Mouse (Mus musculus) heart, adult 2 months (tissue): ENCODE results near the gene Slit3. TPM values are rescaled to one million over a fixed set of nuclear protein-coding genes. Genes with fewer than 3 reads are reported as not detected.

Source experiments
- DNase-seq, 2 experiments: peaks; one replicate each; pipeline ENCODE4 v3.0.0; 2021
- H3K27ac ChIP-seq: fragments of 200-600 bp; 2 replicates; pipeline ENCODE4 v1.8.1; 2022
- H3K27me3 ChIP-seq: fragments of 200-500 bp; 2 replicates; pipeline ENCODE4 v1.6.1; 2012; ENCODE audit warnings: mild to moderate bottlenecking, low read length, inconsistent platforms, mixed read lengths; ENCODE audit not compliant: control insufficient read depth, insufficient read depth
- H3K36me3 ChIP-seq: fragments of 200-500 bp; 2 replicates; pipeline ENCODE4 v1.6.1; 2012; ENCODE audit warnings: low read length, inconsistent platforms; ENCODE audit not compliant: control insufficient read depth, insufficient read depth
- H3K4me1 ChIP-seq: fragments of 200-500 bp; 2 replicates; pipeline ENCODE4 v1.6.1; 2011; ENCODE audit warnings: low read length; ENCODE audit not compliant: control insufficient read depth, insufficient read depth
- H3K4me3 ChIP-seq: fragments of 200-600 bp; 2 replicates; pipeline ENCODE4 v1.8.1; 2022
- H3K79me2 ChIP-seq: fragments of 200-500 bp; replicated peaks from 2 replicates; pipeline ENCODE4 v1.6.1; 2012; ENCODE audit warnings: mild to moderate bottlenecking, inconsistent platforms, low read length, moderate library complexity, mixed read lengths; ENCODE audit not compliant: control insufficient read depth, insufficient read depth
- H3K9ac ChIP-seq: fragments of 200-500 bp; 2 replicates; pipeline ENCODE4 v1.6.1; 2012; ENCODE audit warnings: low read depth, mild to moderate bottlenecking, control low read depth, inconsistent platforms, low read length, mixed read lengths
- CTCF ChIP-seq: fragments of 200-600 bp; IDR thresholded peaks from 2 replicates; pipeline ENCODE4 v1.8.1; 2022; ENCODE audit warnings: antibody characterized with exemption, mild to moderate bottlenecking, moderate library complexity
- EP300 ChIP-seq: fragments of 200-500 bp; IDR thresholded peaks from 2 replicates; pipeline ENCODE4 v1.6.1; 2011; ENCODE audit warnings: low read depth, low read length, control low read depth; ENCODE audit not compliant: insufficient read depth
- POLR2A ChIP-seq: fragments of 200-500 bp; IDR thresholded peaks from 2 replicates; pipeline ENCODE4 v1.6.1; 2011; ENCODE audit warnings: mild to moderate bottlenecking, low read depth, low read length, control low read depth; ENCODE audit not compliant: insufficient read depth
- WGBS: fragments of 180-500 bp; shearing (Covaris S2); methylation state at CpG from one replicate; pipeline ENCODE4 v1.1.7; 2018; 5-methylcytosine and 5-hydroxymethylcytosine counted together
- intact Hi-C: fragments of 180-260 bp; cut with DNase I; formaldehyde crosslinking; loops from one replicate; pipeline ENCODE4 v1.15.1; 2025
- polyA plus RNA-seq: library from polyadenylated mRNA; depleted of rRNA; stranded (reverse); fragments of >200 nt; gene quantifications from 2 replicates; pipeline ENCODE4 v1.2.3, GENCODE M21; 2012
- total RNA-seq, 2 experiments: library from RNA; stranded (reverse); gene quantifications; 2 replicates each; pipeline ENCODE4 v1.2.3; 2021

Gene Slit3
- total and polyA plus RNA-seq, 3 experiments = 12.3 to 15.8 (median 14.6) TPM

DNA sequence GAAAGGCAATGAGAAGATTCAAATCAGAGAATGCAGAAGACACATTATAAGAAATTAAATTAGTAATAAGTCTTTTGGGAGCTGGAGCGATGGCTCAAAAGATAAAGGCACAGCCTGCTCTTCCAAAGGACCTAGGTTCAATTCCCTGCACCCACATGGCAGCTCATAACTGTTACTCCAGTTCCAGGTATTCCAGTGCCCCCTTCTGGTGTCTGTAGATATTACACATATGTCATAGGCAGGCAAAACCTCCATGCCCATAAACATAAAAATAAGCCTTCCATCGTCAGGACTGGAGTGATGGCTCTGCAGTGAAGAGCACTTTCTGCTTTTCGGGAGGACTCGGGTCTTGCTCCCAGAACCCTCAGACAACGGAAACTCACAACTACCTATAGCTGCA, 583.9 kb downstream of the Slit3 start:
- 94% methylated on average over 5 of the region's 5 CpGs for WGBS
- Histone ChIP-seq H3K4me3 (no peak overlapping the region), H3K9ac (no peak overlapping the region), H3K27me3 (no peaks in the 10 kb centered on the region), H3K36me3 (no peaks in the 10 kb centered on the region), H3K79me2 (no peaks in the 10 kb centered on the region), H3K27ac (no peak overlapping the region), H3K4me1 (no peaks in the 10 kb centered on the region)
- no peak for TF ChIP-seq EP300
- TF ChIP-seq POLR2A = no peak
- 0 out of 2 replicates have a peak, but pooled peaks have one; percentile 5 for TF ChIP-seq CTCF
- intact Hi-C loops = no loop called here
- DNase-seq = no peak

DNA sequence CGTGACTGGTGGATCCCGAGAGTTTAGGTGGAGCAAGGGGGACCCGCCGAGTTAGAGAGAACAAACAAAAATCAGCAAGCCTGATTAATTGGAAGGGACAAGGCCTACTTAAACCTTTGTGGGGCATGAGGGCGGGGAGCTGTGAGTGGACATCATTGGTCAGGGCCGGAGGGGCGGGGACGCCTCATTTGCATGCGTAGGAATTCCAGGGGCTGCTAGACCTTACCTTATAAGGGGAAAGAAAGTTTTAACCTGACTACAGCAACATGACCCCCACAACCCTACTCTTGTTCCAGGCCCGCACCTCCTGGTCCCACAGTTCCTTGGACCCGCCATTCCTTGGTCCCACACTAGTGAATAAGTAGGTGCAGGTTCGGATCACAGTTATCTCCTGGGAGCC, 586.4 kb downstream of the Slit3 start:
- Histone ChIP-seq H3K36me3 (no peaks in the 10 kb centered on the region), H3K9ac (no peak overlapping the region), H3K4me3 (no peak overlapping the region), H3K4me1 (no peaks in the 10 kb centered on the region), H3K27me3 (no peaks in the 10 kb centered on the region), H3K27ac (no peak overlapping the region), H3K79me2 (no peaks in the 10 kb centered on the region)
- 93% methylated on average over 12 of the region's 12 CpGs for WGBS
- no peak for DNase-seq
- intact Hi-C loops = no loop called here
- no peak for TF ChIP-seq CTCF
- TF ChIP-seq POLR2A = no peak
- TF ChIP-seq EP300 = no peak

DNA sequence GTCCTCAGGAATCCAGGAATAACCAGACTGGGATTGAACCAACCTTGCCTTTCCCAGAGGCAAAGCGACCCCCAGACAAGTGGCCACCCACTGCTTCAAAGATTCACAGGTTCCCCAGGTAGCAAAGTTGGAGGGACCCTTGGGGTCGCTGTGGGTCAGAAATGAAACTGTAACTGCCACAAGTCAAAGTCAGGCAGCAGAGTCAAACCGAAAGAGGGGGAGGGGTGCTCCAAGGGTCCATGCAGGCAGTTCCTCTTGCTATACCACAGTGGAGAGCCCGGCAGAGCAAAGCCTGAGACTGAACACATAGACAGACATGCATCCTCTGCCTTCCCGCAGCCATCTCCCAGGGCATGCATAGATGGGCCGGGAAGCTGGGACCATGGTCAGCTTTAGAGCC, 590.3 kb downstream of the Slit3 start:
- DNase-seq = no peak
- intact Hi-C loops = no loop called here

DNA sequence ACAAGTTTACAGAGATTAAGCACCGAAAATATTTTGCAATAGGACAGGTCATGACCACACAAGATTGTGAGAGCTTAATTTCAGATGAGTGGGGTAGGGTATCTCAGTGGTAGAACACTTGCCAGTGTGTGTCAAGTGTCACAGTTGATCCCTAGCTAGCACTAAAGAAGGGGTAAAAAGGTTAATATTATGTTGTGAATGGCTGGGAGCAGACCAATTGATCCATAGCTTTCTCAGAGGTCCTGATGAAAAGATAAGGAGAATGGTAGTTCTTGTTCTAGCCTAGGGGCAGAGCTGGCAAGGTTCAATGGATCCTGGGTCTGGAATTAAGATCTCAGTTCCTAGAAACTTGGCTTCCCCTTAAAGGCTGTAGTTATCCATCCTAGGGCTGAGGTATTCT, 597.9 kb downstream of the Slit3 start:
- no peak overlapping the region for H3K9ac ChIP-seq
- H3K27ac ChIP-seq = no peak overlapping the region
- 56% methylated on average over 1 of the region's 1 CpGs for WGBS
- H3K79me2 ChIP-seq = no peaks in the 10 kb centered on the region
- TF ChIP-seq POLR2A = no peak
- TF ChIP-seq EP300 = no peak
- TF ChIP-seq CTCF = no peak
- DNase-seq = no peak
- H3K4me1 ChIP-seq = no peaks in the 10 kb centered on the region
- no peaks in the 10 kb centered on the region for H3K27me3 ChIP-seq
- no peaks in the 10 kb centered on the region for H3K36me3 ChIP-seq
- H3K4me3 ChIP-seq = no peak overlapping the region
- intact Hi-C loops = no loop called here

More for the DNA sequence above, 590.3 kb downstream of the Slit3 start:
- 78% methylated on average over 6 of the region's 6 CpGs for WGBS
- no peaks in the 10 kb centered on the region for H3K36me3 ChIP-seq
- no peak overlapping the region for H3K27ac ChIP-seq
- no peaks in the 10 kb centered on the region for H3K79me2 ChIP-seq
- no peaks in the 10 kb centered on the region for H3K27me3 ChIP-seq
- H3K4me1 ChIP-seq = no peaks in the 10 kb centered on the region
- no peak overlapping the region for H3K9ac ChIP-seq
- no peak for TF ChIP-seq POLR2A
- TF ChIP-seq CTCF = no peak
- no peak overlapping the region for H3K4me3 ChIP-seq

DNA sequence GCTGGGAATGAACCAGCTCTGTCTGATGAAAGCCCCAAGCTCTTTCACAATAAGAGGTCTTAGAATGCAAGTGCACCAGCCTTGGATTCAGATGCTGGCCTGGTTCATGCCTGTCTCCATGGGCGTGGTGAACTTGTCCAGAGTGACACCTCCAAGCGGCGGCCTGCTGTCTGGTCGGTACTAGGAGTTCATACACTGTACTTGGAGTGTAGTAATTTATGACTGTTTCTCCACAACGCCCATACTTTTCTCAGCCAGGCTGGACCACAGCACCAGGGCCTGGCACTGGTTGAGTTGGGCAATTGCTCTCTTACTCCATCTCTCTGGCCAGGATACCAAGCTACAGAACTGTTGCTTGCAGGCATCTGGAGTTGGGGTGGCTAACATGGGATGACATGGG, 602.9 kb downstream of the Slit3 start:
- intact Hi-C loops = no loop called here
- Histone ChIP-seq H3K4me1 (no peaks in the 10 kb centered on the region), H3K4me3 (no peak overlapping the region), H3K79me2 (no peaks in the 10 kb centered on the region), H3K27me3 (no peaks in the 10 kb centered on the region), H3K36me3 (no peaks in the 10 kb centered on the region), H3K27ac (no peak overlapping the region), H3K9ac (no peak overlapping the region)
- DNase-seq = no peak
- 89% methylated on average over 5 of the region's 5 CpGs for WGBS
- TF ChIP-seq EP300 = no peak
- no peak for TF ChIP-seq CTCF
- no peak for TF ChIP-seq POLR2A

DNA sequence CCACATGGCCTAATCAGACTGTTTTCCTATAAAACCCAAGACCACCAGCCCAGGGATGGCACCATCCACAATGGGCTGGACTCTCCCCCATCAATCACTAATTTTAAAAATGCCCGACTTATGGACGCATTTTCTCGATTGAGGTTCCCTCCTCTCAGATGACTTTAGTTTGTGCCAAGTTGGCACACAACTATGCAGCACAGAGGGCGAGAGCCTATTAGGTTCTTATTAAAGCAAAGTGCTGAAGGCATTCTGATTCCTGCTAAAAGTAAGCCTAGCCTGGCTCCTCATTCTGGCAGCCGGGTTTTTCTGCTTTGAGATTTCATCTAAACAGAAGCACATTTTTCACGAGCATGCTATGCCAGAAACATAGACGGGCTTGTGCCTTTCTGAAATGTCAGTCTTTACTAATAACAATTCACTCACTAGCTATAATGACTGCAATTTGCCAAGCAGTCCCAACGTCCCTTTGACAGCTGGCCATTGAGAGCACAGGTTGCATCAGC, 605.4 kb downstream of the Slit3 start:
- no peak for DNase-seq
- 72% methylated on average over 8 of the region's 8 CpGs for WGBS
- no peaks in the 10 kb centered on the region for H3K4me1 ChIP-seq
- intact Hi-C loops = no loop called here
- H3K27me3 ChIP-seq = no peaks in the 10 kb centered on the region
- H3K27ac ChIP-seq = no peak overlapping the region
- H3K79me2 ChIP-seq = no peaks in the 10 kb centered on the region
- H3K9ac ChIP-seq = no peak overlapping the region
- no peaks in the 10 kb centered on the region for H3K36me3 ChIP-seq
- TF ChIP-seq POLR2A (no peak), CTCF (no peak), EP300 (no peak)
- no peak overlapping the region for H3K4me3 ChIP-seq
